Mouse (Mus musculus): Measurements from ENCODE around the gene Svip.

DNA sequence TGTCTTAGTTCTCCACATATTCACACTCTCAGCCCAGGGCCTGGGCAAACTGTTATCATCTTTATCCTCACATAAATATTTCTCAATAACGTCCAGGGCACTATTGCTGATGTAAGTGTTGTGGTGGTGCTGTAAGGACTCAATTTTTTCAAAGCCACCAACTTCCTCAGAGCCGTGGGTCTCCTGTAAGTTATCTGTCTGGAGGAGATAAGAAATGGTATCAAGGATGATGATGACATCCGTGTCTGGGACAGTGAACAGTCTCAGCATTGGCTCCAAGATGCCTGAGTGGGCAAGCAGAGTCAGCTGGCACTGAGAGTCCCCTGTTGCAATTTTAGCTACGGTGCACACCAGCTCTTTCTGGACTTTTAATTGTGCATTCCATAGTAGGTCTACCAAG, 16.2 kb upstream of the Svip start:
- TF ChIP-seq USF1 (IDR thresholded peaks at IDR 0.05; ENCODE audit: low read depth) (no peak), CTCF (IDR thresholded peaks at IDR 0.05; ENCODE audit: control insufficient read depth, insufficient read depth, insufficient read length) (no peak)

All from C2C12 (cell line).